Mouse (Mus musculus): Measurements from ENCODE around the gene Mllt3.
"Not testable (repeated sequence)": the region's sequence is repeated elsewhere in the genome, so short reads cannot be mapped to it uniquely, and the experiment has no call there.

Mllt3 gene

GRCm38 (mm10) chr4:88011870-88012572, 21.1 kb downstream of the Mllt3 start:
- no peak for DNase-seq

- DNase-seq, result no peak
These were observed 22.7 kb downstream of the Mllt3 start for GRCm38 (mm10) chr4:88010441-88010840.

GRCm38 (mm10) chr4:88005801-88006200, 27.4 kb downstream of the Mllt3 start:
- no peak for DNase-seq

- DNase-seq, result no peak
These were observed 29.8 kb downstream of the Mllt3 start for GRCm38 (mm10) chr4:88003159-88003948.

GRCm38 (mm10) chr4:87991710-87992109, 41.5 kb downstream of the Mllt3 start:
- DNase-seq, result no peak

GRCm38 (mm10) chr4:87990940-87991339, 42.2 kb downstream of the Mllt3 start:
- DNase-seq, result no peak

- no peak for DNase-seq
These were observed 47.9 kb downstream of the Mllt3 start for GRCm38 (mm10) chr4:87985281-87985680.

GRCm38 (mm10) chr4:87984589-87984988, 48.6 kb downstream of the Mllt3 start:
- DNase-seq, result no peak

- DNase-seq, result no peak
These were observed 49.1 kb downstream of the Mllt3 start for GRCm38 (mm10) chr4:87984091-87984490.

GRCm38 (mm10) chr4:87982578-87982977, 50.6 kb downstream of the Mllt3 start:
- DNase-seq, result no peak

- no peak for DNase-seq
These were observed 55.2 kb downstream of the Mllt3 start for GRCm38 (mm10) chr4:87977820-87978448.

GRCm38 (mm10) chr4:87965836-87966235, 67.3 kb downstream of the Mllt3 start:
- DNase-seq, result no peak

- DNase-seq, result not testable (repeated sequence)
These were observed 68.3 kb downstream of the Mllt3 start for GRCm38 (mm10) chr4:87964890-87965289.

- no peak for DNase-seq
These were observed 69.4 kb downstream of the Mllt3 start for GRCm38 (mm10) chr4:87963773-87964076.

GRCm38 (mm10) chr4:87963055-87963772, 70.0 kb downstream of the Mllt3 start:
- DNase-seq, result no peak

GRCm38 (mm10) chr4:87961872-87962271, 71.3 kb downstream of the Mllt3 start:
- no peak for DNase-seq

GRCm38 (mm10) chr4:87957852-87958251, 75.3 kb downstream of the Mllt3 start:
- no peak for DNase-seq

GRCm38 (mm10) chr4:87957198-87957597, 76.0 kb downstream of the Mllt3 start:
- DNase-seq, result no peak

- DNase-seq, result no peak
These were observed 78.0 kb downstream of the Mllt3 start for GRCm38 (mm10) chr4:87955132-87955531.

GRCm38 (mm10) chr4:87954421-87955083, 78.6 kb downstream of the Mllt3 start:
- DNase-seq, result no peak

GRCm38 (mm10) chr4:87953736-87954135, 79.4 kb downstream of the Mllt3 start:
- no peak for DNase-seq

- no peak for DNase-seq
These were observed 79.9 kb downstream of the Mllt3 start for GRCm38 (mm10) chr4:87953268-87953667.

GRCm38 (mm10) chr4:87949451-87949850, 83.7 kb downstream of the Mllt3 start:
- DNase-seq, result no peak

Data from spleen, adult 18-20 months (tissue).